Comparison of ENCODE assay signal across 8 mouse cellular contexts in genomic region chr2:180581002-180581401, GRCm38 (mm10). TPM values are rescaled to one million over a fixed set of nuclear protein-coding genes. Genes with fewer than 3 reads are reported as not detected.
A peak's percentile ranks its signal among the peaks of the same experiment; 100 is the strongest.
DNase-seq lines count a peak whose midpoint lies in the region; ATAC-seq and TF ChIP-seq lines count a peak whose summit lies in the region.

Mrgbp (plus strand) TSS chr2:180581304.

- H3K4me3 ChIP-seq in kidney, embryonic 15.5 days (replicated peaks), result no peak within 1 kb of the TSS
- no peak within 1 kb of the TSS for H3K4me3 ChIP-seq in forebrain, embryonic 15.5 days
- no peak within 1 kb of the TSS for H3K4me3 ChIP-seq in hindbrain, postnatal 0 days (ENCODE audit: low read length)
- H3K4me3 ChIP-seq in lung, embryonic 16.5 days (ENCODE audit: low read length), result no peak within 1 kb of the TSS
- H3K4me3 ChIP-seq in stomach, embryonic 16.5 days (replicated peaks; ENCODE audit: low read length), result no peak within 1 kb of the TSS

- ATAC-seq in kidney, embryonic 15.5 days (replicated peaks; ENCODE audit: low FRiP score), result no peak
- no peak for ATAC-seq in activated CD4-positive, CD25-positive, alpha-beta regulatory T cell, adult 4 months
- ATAC-seq in forebrain, embryonic 15.5 days (replicated peaks), result no peak
- ATAC-seq in hindbrain, postnatal 0 days, result no peak
- ATAC-seq in lung, embryonic 16.5 days (ENCODE audit: low read depth), result no peak
- ATAC-seq in stomach, embryonic 16.5 days (ENCODE audit: insufficient read depth, low FRiP score), result no peak

- H3K4me2 ChIP-seq in kidney, embryonic 15.5 days, result peak within 1 kb of the TSS; percentile 86; the same call in 1 of the 2 replicates
- H3K4me2 ChIP-seq in forebrain, embryonic 15.5 days (replicated peaks), result no peak within 1 kb of the TSS
- H3K4me2 ChIP-seq in hindbrain, postnatal 0 days (ENCODE audit: low read depth, low read length), result no peak within 1 kb of the TSS
- no peak within 1 kb of the TSS for H3K4me2 ChIP-seq in lung, embryonic 16.5 days (ENCODE audit: low read depth, low read length)
- no peak within 1 kb of the TSS for H3K4me2 ChIP-seq in stomach, embryonic 16.5 days (ENCODE audit: low read depth, low read length)

- peak within 1 kb of the TSS; percentile 24 for H3K27ac ChIP-seq in kidney, embryonic 15.5 days
- H3K27ac ChIP-seq in forebrain, embryonic 15.5 days (replicated peaks), result no peak within 1 kb of the TSS
- no peak within 1 kb of the TSS for H3K27ac ChIP-seq in hindbrain, postnatal 0 days
- H3K27ac ChIP-seq in lung, embryonic 16.5 days (ENCODE audit: low read length), result no peak within 1 kb of the TSS
- no peak within 1 kb of the TSS for H3K27ac ChIP-seq in stomach, embryonic 16.5 days (ENCODE audit: low read length)

- WGBS in kidney, embryonic 15.5 days, result 62% methylated on average over 3 of the region's 3 CpGs
- 72% methylated on average over 3 of the region's 3 CpGs for WGBS in forebrain, embryonic 15.5 days
- WGBS in hindbrain, postnatal 0 days, result 52% methylated on average over 3 of the region's 3 CpGs
- WGBS in lung, embryonic 16.5 days, result 63% methylated on average over 3 of the region's 3 CpGs
- 59% methylated on average over 3 of the region's 3 CpGs for WGBS in stomach, embryonic 16.5 days

- peaks cover 25% of the 10 kb centered on the region for H3K4me1 ChIP-seq in kidney, embryonic 15.5 days
- H3K4me1 ChIP-seq in forebrain, embryonic 15.5 days, result peaks cover 26% of the 10 kb centered on the region
- H3K4me1 ChIP-seq in hindbrain, postnatal 0 days (ENCODE audit: insufficient read depth, low read length), result peaks cover 11% of the 10 kb centered on the region
- peaks cover 10% of the 10 kb centered on the region for H3K4me1 ChIP-seq in lung, embryonic 16.5 days (replicated peaks; ENCODE audit: control insufficient read depth, insufficient read depth, low read length)
- peaks cover 11% of the 10 kb centered on the region for H3K4me1 ChIP-seq in stomach, embryonic 16.5 days (ENCODE audit: control insufficient read depth, insufficient read depth, low read length)

- no peaks in the 10 kb centered on the region for H3K9me3 ChIP-seq in kidney, embryonic 15.5 days (replicated peaks)
- H3K9me3 ChIP-seq in forebrain, embryonic 15.5 days, result no peaks in the 10 kb centered on the region
- H3K9me3 ChIP-seq in hindbrain, postnatal 0 days (ENCODE audit: low read length), result no peaks in the 10 kb centered on the region
- no peaks in the 10 kb centered on the region for H3K9me3 ChIP-seq in lung, embryonic 16.5 days (ENCODE audit: control insufficient read depth, low read length)
- no peaks in the 10 kb centered on the region for H3K9me3 ChIP-seq in stomach, embryonic 16.5 days (replicated peaks; ENCODE audit: control insufficient read depth, low read length)

- peaks cover 4% of the 10 kb centered on the region; the same call in 1 of the 2 replicates for H3K27me3 ChIP-seq in kidney, embryonic 15.5 days
- no peaks in the 10 kb centered on the region for H3K27me3 ChIP-seq in forebrain, embryonic 15.5 days
- no peaks in the 10 kb centered on the region for H3K27me3 ChIP-seq in hindbrain, postnatal 0 days (ENCODE audit: insufficient read depth, low read length)
- H3K27me3 ChIP-seq in lung, embryonic 16.5 days (ENCODE audit: control insufficient read depth, insufficient read depth, low read depth, low read length), result no peaks in the 10 kb centered on the region; the same call in 1 of the 2 replicates
- no peaks in the 10 kb centered on the region for H3K27me3 ChIP-seq in stomach, embryonic 16.5 days (ENCODE audit: control insufficient read depth, insufficient read depth, low read length)

- DNase-seq in kidney, adult 8-10 months, result no peak
- no peak for DNase-seq in hindbrain, postnatal 0 days (ENCODE audit: low spot score)
- DNase-seq in embryo, embryonic 11 days, result no peak

- H3K36me3 ChIP-seq in kidney, embryonic 15.5 days, result peaks cover 16% of the 10 kb centered on the region
- peaks cover 10% of the 10 kb centered on the region for H3K36me3 ChIP-seq in forebrain, embryonic 15.5 days
- peaks cover 3% of the 10 kb centered on the region; the same call in 1 of the 2 replicates for H3K36me3 ChIP-seq in hindbrain, postnatal 0 days (ENCODE audit: insufficient read depth, low read length)
- peaks cover 12% of the 10 kb centered on the region for H3K36me3 ChIP-seq in lung, embryonic 16.5 days (ENCODE audit: control insufficient read depth, insufficient read depth, low read length)
- peaks cover 8% of the 10 kb centered on the region; the same call in 1 of the 2 replicates for H3K36me3 ChIP-seq in stomach, embryonic 16.5 days (ENCODE audit: control insufficient read depth, insufficient read depth, low read length)

- H3K9ac ChIP-seq in kidney, embryonic 15.5 days, result no peak within 1 kb of the TSS
- H3K9ac ChIP-seq in forebrain, embryonic 15.5 days (replicated peaks), result no peak within 1 kb of the TSS
- H3K9ac ChIP-seq in hindbrain, postnatal 0 days (replicated peaks; ENCODE audit: low read length), result no peak within 1 kb of the TSS
- H3K9ac ChIP-seq in lung, embryonic 16.5 days (ENCODE audit: low read length), result no peak within 1 kb of the TSS
- H3K9ac ChIP-seq in stomach, embryonic 16.5 days (ENCODE audit: low read length), result no peak within 1 kb of the TSS

- no peak for TF ChIP-seq CTCF in hindbrain, postnatal 0 days (IDR thresholded peaks at IDR 0.05; ENCODE audit: low read depth)

RNA-seq across cellular contexts. Expression of gene Mrgbp, which starts in this region (rescaled TPM):
- 43.4 and 44.8 TPM in 2 replicates for polyA plus RNA-seq in kidney, embryonic 15.5 days (2015; fragmentation: Nextera tagmentation; extraction: Ambion mirVana)
- 10 to 100 TPM; 21.4 to 22.2 TPM for polyA plus RNA-seq in activated CD4-positive, CD25-positive, alpha-beta regulatory T cell, adult 4 months (2017; shearing (Covaris generic))
- polyA plus RNA-seq in forebrain, embryonic 15.5 days (2015; fragmentation: Nextera tagmentation; extraction: Ambion mirVana), result 51.8 and 52.5 TPM in 2 replicates
- 48.2 and 49.3 TPM in 2 replicates for total RNA-seq in hindbrain, postnatal 0 days (2014; rRNA removed)
- polyA plus RNA-seq in hindbrain, postnatal 0 days (2015; fragmentation: Nextera tagmentation; extraction: Ambion mirVana), result 32.5 and 36.0 TPM in 2 replicates
- 27.4 and 28.7 TPM in 2 replicates for polyA plus RNA-seq in lung, embryonic 16.5 days (2015; fragmentation: Nextera tagmentation; extraction: Ambion mirVana)
- 22.7 and 22.8 TPM in 2 replicates for polyA plus RNA-seq in stomach, embryonic 16.5 days (2015; fragmentation: Nextera tagmentation; extraction: Ambion mirVana)
